Mouse (Mus musculus): ENCODE measurements around the gene Plagl1. TPM values are rescaled to one million over a fixed set of nuclear protein-coding genes. Genes with fewer than 3 reads are reported as not detected.

Gene Plagl1
- polyA plus RNA-seq, 1 experiment from 2014 or later: 52.2 TPM

GRCm38 (mm10) chr10:13177973-13178624, 117.8 kb downstream of the Plagl1 start, which contains the start of gene Zc2hc1b:
TSS of gene Zc2hc1b (minus strand) at chr10:13178023.
- no peak for TF ChIP-seq CTCF (IDR thresholded peaks at IDR 0.05; ENCODE audit: low read depth)
- WGBS: 85% methylated on average over 7 of the region's 7 CpGs
- Histone ChIP-seq H3K4me1 (replicated peaks; ENCODE audit: insufficient read depth, low read length) (no peaks in the 10 kb centered on the region), H3K9ac (ENCODE audit: low read depth, low read length) (no peak within 1 kb of the TSS), H3K9me3 (replicated peaks; ENCODE audit: low read length) (no peaks in the 10 kb centered on the region), H3K36me3 (ENCODE audit: insufficient read depth, low read length) (peaks cover 37% of the 10 kb centered on the region), H3K27ac (no peak within 1 kb of the TSS), H3K4me2 (ENCODE audit: low read length) (no peak within 1 kb of the TSS), H3K4me3 (replicated peaks; ENCODE audit: low read depth, low read length) (no peak within 1 kb of the TSS), H3K27me3 (ENCODE audit: insufficient read depth, low read length) (no peaks in the 10 kb centered on the region)
- no peak for ATAC-seq (replicated peaks; ENCODE audit: low FRiP score, low read depth)
- DNase-seq (ENCODE audit: low spot score): no peak

- TF ChIP-seq CTCF (IDR thresholded peaks at IDR 0.05; ENCODE audit: low read depth): no peak
- 84% methylated on average over 7 of the region's 7 CpGs for WGBS
- Histone ChIP-seq H3K9me3 (replicated peaks; ENCODE audit: low read length) (no peaks in the 10 kb centered on the region), H3K9ac (ENCODE audit: low read depth, low read length) (no peak overlapping the region), H3K4me1 (replicated peaks; ENCODE audit: insufficient read depth, low read length) (no peaks in the 10 kb centered on the region), H3K27ac (no peak overlapping the region), H3K27me3 (ENCODE audit: insufficient read depth, low read length) (no peaks in the 10 kb centered on the region), H3K36me3 (ENCODE audit: insufficient read depth, low read length) (peaks cover 39% of the 10 kb centered on the region), H3K4me3 (replicated peaks; ENCODE audit: low read depth, low read length) (no peak overlapping the region), H3K4me2 (ENCODE audit: low read length) (no peak overlapping the region)
- ATAC-seq (replicated peaks; ENCODE audit: low FRiP score, low read depth): no peak
- no peak for DNase-seq (ENCODE audit: low spot score)
These were observed 119.9 kb downstream of the Plagl1 start for GRCm38 (mm10) chr10:13180211-13180610.

Other genes with a start within 250 kb of the Plagl1 start
- gene Utrn, start 191.1 kb upstream of the Plagl1 start, polyA plus RNA-seq (2015; fragmentation: Nextera tagmentation; extraction: Ambion mirVana): 59.0 and 69.6 TPM in 2 replicates
- gene Stx11, start 96.2 kb upstream of the Plagl1 start, polyA plus RNA-seq (2015; fragmentation: Nextera tagmentation; extraction: Ambion mirVana): 1.6 and 2.4 TPM in 2 replicates
- gene Sf3b5, start 55.2 kb upstream of the Plagl1 start, polyA plus RNA-seq (2015; fragmentation: Nextera tagmentation; extraction: Ambion mirVana): 36.5 and 37.2 TPM in 2 replicates
- not detected in 2 replicates for gene Zc2hc1b, start 117.5 kb downstream of the Plagl1 start, polyA plus RNA-seq (2015; fragmentation: Nextera tagmentation; extraction: Ambion mirVana)
- 52.7 and 58.9 TPM in 2 replicates for gene Ltv1, start 132.7 kb downstream of the Plagl1 start, polyA plus RNA-seq (2015; fragmentation: Nextera tagmentation; extraction: Ambion mirVana)

Data from kidney, postnatal 0 days (tissue).